Comparison of ENCODE assay signal across 22 mouse cellular contexts in the genomic region with DNA sequence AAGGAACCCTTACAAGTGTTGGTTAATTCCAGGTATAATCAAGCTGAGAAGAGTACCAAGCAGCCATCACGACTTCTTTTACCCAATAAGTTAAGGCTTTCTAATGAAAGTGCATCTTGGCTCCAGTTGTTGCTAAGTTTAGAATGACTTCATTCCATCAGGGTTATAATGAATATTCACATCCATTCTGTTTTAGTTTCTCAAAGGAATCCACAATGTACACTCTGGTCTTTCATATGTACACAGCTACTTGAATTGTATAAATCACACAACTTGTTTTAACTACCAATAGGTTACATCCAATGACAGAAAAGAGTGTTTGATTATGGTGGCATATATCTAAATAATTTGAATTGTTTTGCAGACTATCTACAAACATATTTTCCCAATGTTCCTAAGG. TPM values are rescaled to one million over a fixed set of nuclear protein-coding genes. Genes with fewer than 3 reads are reported as not detected.
DNase-seq lines count a peak whose midpoint lies in the region; ATAC-seq and TF ChIP-seq lines count a peak whose summit lies in the region.
"Had no signal": no experiment of that assay in that cellular context is flagged by ENCODE, and none has a peak within 500 bp of the region (broad histone marks: within the 10 kb centered on the region; RNA-seq: fewer than 3 reads in every experiment).

No protein-coding gene starts in this region.

- H3K4me1 ChIP-seq in hindbrain, embryonic 11.5 days (replicated peaks; ENCODE audit: control insufficient read depth, insufficient read depth, low read length): no peaks in the 10 kb centered on the region; the same call in 1 of the 2 replicates
- H3K4me1 ChIP-seq in hindbrain, embryonic 16.5 days (ENCODE audit: control insufficient read depth, insufficient read depth, low read depth, low read length): no peaks in the 10 kb centered on the region
- peaks cover 22% of the 10 kb centered on the region for H3K4me1 ChIP-seq in forebrain, embryonic 12.5 days
- H3K4me1 ChIP-seq in forebrain, postnatal 0 days (ENCODE audit: insufficient read depth): 0 out of 2 replicates have a peak, but pooled peaks cover 6% of the 10 kb centered on the region
- no peaks in the 10 kb centered on the region for H3K4me1 ChIP-seq in midbrain, embryonic 14.5 days (ENCODE audit: control insufficient read depth, insufficient read depth, low read length)
- H3K4me1 ChIP-seq: hindbrain, embryonic 15.5 days; liver, embryonic 13.5 days had no signal

- H3K4me3 ChIP-seq in hindbrain, embryonic 11.5 days (ENCODE audit: low read depth, low read length): no peak overlapping the region
- no peak overlapping the region for H3K4me3 ChIP-seq in hindbrain, embryonic 16.5 days (ENCODE audit: low read length)
- no peak overlapping the region for H3K4me3 ChIP-seq in forebrain, embryonic 12.5 days (replicated peaks)
- H3K4me3 ChIP-seq in forebrain, postnatal 0 days (ENCODE audit: low read depth, low read length): no peak overlapping the region
- H3K4me3 ChIP-seq in midbrain, embryonic 14.5 days (replicated peaks; ENCODE audit: low read depth, low read length): no peak overlapping the region
- H3K4me3 ChIP-seq: embryonic facial prominence, embryonic 10.5 days; hindbrain, embryonic 15.5 days; limb, embryonic 13.5 days; liver, embryonic 13.5 days had no signal

- H3K27me3 ChIP-seq in hindbrain, embryonic 11.5 days (ENCODE audit: control insufficient read depth, insufficient read depth, low read length): no peaks in the 10 kb centered on the region
- H3K27me3 ChIP-seq in hindbrain, embryonic 16.5 days (replicated peaks; ENCODE audit: control insufficient read depth, insufficient read depth, low read length): no peaks in the 10 kb centered on the region
- no peaks in the 10 kb centered on the region for H3K27me3 ChIP-seq in forebrain, embryonic 12.5 days
- no peaks in the 10 kb centered on the region for H3K27me3 ChIP-seq in forebrain, postnatal 0 days (ENCODE audit: insufficient read depth, low read length)
- H3K27me3 ChIP-seq in midbrain, embryonic 14.5 days (ENCODE audit: control insufficient read depth, insufficient read depth, low read length): no peaks in the 10 kb centered on the region
- H3K27me3 ChIP-seq: hindbrain, embryonic 15.5 days; limb, embryonic 13.5 days; liver, embryonic 13.5 days had no signal

- no peaks in the 10 kb centered on the region for H3K36me3 ChIP-seq in hindbrain, embryonic 11.5 days (ENCODE audit: control insufficient read depth, insufficient read depth, low read length)
- no peaks in the 10 kb centered on the region for H3K36me3 ChIP-seq in hindbrain, embryonic 16.5 days (ENCODE audit: control insufficient read depth, insufficient read depth, low read length)
- no peaks in the 10 kb centered on the region; the same call in 1 of the 2 replicates for H3K36me3 ChIP-seq in forebrain, embryonic 12.5 days (replicated peaks)
- H3K36me3 ChIP-seq in forebrain, postnatal 0 days (ENCODE audit: insufficient read depth): no peaks in the 10 kb centered on the region
- H3K36me3 ChIP-seq in midbrain, embryonic 14.5 days (ENCODE audit: control insufficient read depth, insufficient read depth, low read length): no peaks in the 10 kb centered on the region
- H3K36me3 ChIP-seq: hindbrain, embryonic 15.5 days; limb, embryonic 13.5 days; liver, embryonic 13.5 days had no signal

- 74% methylated on average over 1 of the region's 1 CpGs for WGBS in hindbrain, embryonic 11.5 days
- 56% methylated on average over 1 of the region's 1 CpGs for WGBS in hindbrain, embryonic 16.5 days
- 60% methylated on average over 1 of the region's 1 CpGs for WGBS in forebrain, embryonic 12.5 days
- WGBS in forebrain, postnatal 0 days: 30% methylated on average over 1 of the region's 1 CpGs
- 60% methylated on average over 1 of the region's 1 CpGs for WGBS in midbrain, embryonic 14.5 days

- TF ChIP-seq CTCF in forebrain, postnatal 0 days (IDR thresholded peaks at IDR 0.05; ENCODE audit: low read depth): no peak

- no peak overlapping the region for H3K4me2 ChIP-seq in hindbrain, embryonic 11.5 days (replicated peaks; ENCODE audit: low read depth, low read length)
- no peak overlapping the region for H3K4me2 ChIP-seq in hindbrain, embryonic 16.5 days (ENCODE audit: low read length)
- H3K4me2 ChIP-seq in forebrain, embryonic 12.5 days: no peak overlapping the region
- H3K4me2 ChIP-seq in forebrain, postnatal 0 days (ENCODE audit: low read depth): no peak overlapping the region
- no peak overlapping the region for H3K4me2 ChIP-seq in midbrain, embryonic 14.5 days (ENCODE audit: low read length)
- H3K4me2 ChIP-seq: heart, embryonic 11.5 days; hindbrain, embryonic 15.5 days; limb, embryonic 13.5 days; liver, embryonic 13.5 days had no signal

- DNase-seq in hindbrain, embryonic 11.5 days (ENCODE audit: low spot score): no peak
- no peak for DNase-seq in forebrain, postnatal 0 days
- no peak for DNase-seq in midbrain, embryonic 14.5 days
- DNase-seq in lung, postnatal 36 days: no peak
- DNase-seq in testis, postnatal 10 days (ENCODE audit: low spot score): no peak
- DNase-seq: adrenal gland, postnatal 36 days; cerebellum, adult 11 months; cerebellum, adult 9-11 months; gastrocnemius, postnatal 14 days; kidney, postnatal 36 days; liver, embryonic 13.5 days; lung, adult 2 months; lung, postnatal 14 days had no signal

- no peak overlapping the region for H3K9ac ChIP-seq in hindbrain, embryonic 11.5 days (ENCODE audit: low read depth, low read length)
- H3K9ac ChIP-seq in hindbrain, embryonic 16.5 days (ENCODE audit: low read depth, low read length): no peak overlapping the region
- H3K9ac ChIP-seq in forebrain, embryonic 12.5 days: no peak overlapping the region
- no peak overlapping the region for H3K9ac ChIP-seq in forebrain, postnatal 0 days
- H3K9ac ChIP-seq in midbrain, embryonic 14.5 days (replicated peaks; ENCODE audit: low read length): no peak overlapping the region
- H3K9ac ChIP-seq: hindbrain, embryonic 15.5 days; limb, embryonic 13.5 days; liver, embryonic 13.5 days had no signal

- H3K27ac ChIP-seq in hindbrain, embryonic 11.5 days (ENCODE audit: low read depth, low read length): no peak overlapping the region
- H3K27ac ChIP-seq in hindbrain, embryonic 16.5 days (ENCODE audit: low read depth, low read length): no peak overlapping the region
- H3K27ac ChIP-seq in forebrain, embryonic 12.5 days: peak overlapping the region; percentile 70
- no peak overlapping the region for H3K27ac ChIP-seq in forebrain, postnatal 0 days (ENCODE audit: low read depth, low read length)
- no peak overlapping the region for H3K27ac ChIP-seq in midbrain, embryonic 14.5 days (replicated peaks; ENCODE audit: low read depth, low read length)
- H3K27ac ChIP-seq: embryonic facial prominence, embryonic 10.5 days; hindbrain, embryonic 15.5 days; limb, embryonic 13.5 days; liver, embryonic 13.5 days had no signal

- ATAC-seq in hindbrain, embryonic 11.5 days (ENCODE audit: low FRiP score): peak; percentile 45
- no peak for ATAC-seq in hindbrain, embryonic 16.5 days
- ATAC-seq in forebrain, embryonic 12.5 days (ENCODE audit: low FRiP score): peak; percentile 59
- peak; percentile 18; the same call in 1 of the 2 replicates for ATAC-seq in forebrain, postnatal 0 days
- 0 out of 2 replicates have a peak, but pooled peaks have one; percentile 16 for ATAC-seq in midbrain, embryonic 14.5 days (ENCODE audit: low FRiP score, low TSS enrichment)
- ATAC-seq: CD4-positive, CD25-positive, alpha-beta regulatory T cell, adult 4 months; intestine, postnatal 0 days had no signal

- H3K9me3 ChIP-seq in hindbrain, embryonic 11.5 days (ENCODE audit: control insufficient read depth, low read length): no peaks in the 10 kb centered on the region
- no peaks in the 10 kb centered on the region for H3K9me3 ChIP-seq in hindbrain, embryonic 16.5 days (ENCODE audit: control insufficient read depth, low read length)
- H3K9me3 ChIP-seq in forebrain, embryonic 12.5 days: no peaks in the 10 kb centered on the region
- no peaks in the 10 kb centered on the region for H3K9me3 ChIP-seq in forebrain, postnatal 0 days (ENCODE audit: low read length)
- H3K9me3 ChIP-seq in midbrain, embryonic 14.5 days (ENCODE audit: control insufficient read depth, low read length): no peaks in the 10 kb centered on the region
- H3K9me3 ChIP-seq: embryonic facial prominence, embryonic 10.5 days; hindbrain, embryonic 15.5 days; limb, embryonic 13.5 days; liver, embryonic 13.5 days had no signal

RNA-seq across cellular contexts. Expression of gene Rai14, which starts 59.7 kb away (rescaled TPM):
- 86.0 and 93.4 TPM in 2 replicates for polyA plus RNA-seq in hindbrain, embryonic 11.5 days (2014; fragmentation: Nextera tagmentation; extraction: Ambion mirVana)
- 8.2 and 11.6 TPM in 2 replicates for polyA plus RNA-seq in hindbrain, embryonic 16.5 days (2015; fragmentation: Nextera tagmentation; extraction: Ambion mirVana)
- 55.1 and 59.8 TPM in 2 replicates for polyA plus RNA-seq in forebrain, embryonic 12.5 days (2016; fragmentation: Nextera tagmentation; extraction: Ambion mirVana)
- 11.7 and 12.7 TPM in 2 replicates for total RNA-seq in forebrain, postnatal 0 days (2014; rRNA removed)
- 5.2 and 5.5 TPM in 2 replicates for polyA plus RNA-seq in forebrain, postnatal 0 days (2015; fragmentation: Nextera tagmentation; extraction: Ambion mirVana)
- 10.5 and 20.5 TPM in 2 replicates for polyA plus RNA-seq in midbrain, embryonic 14.5 days (2014; fragmentation: Nextera tagmentation; extraction: Ambion mirVana)
- total RNA-seq: neutrophil, adult 5-6 weeks had no signal
